ENCODE assay signal across 10 mouse cellular contexts in the genomic region with DNA sequence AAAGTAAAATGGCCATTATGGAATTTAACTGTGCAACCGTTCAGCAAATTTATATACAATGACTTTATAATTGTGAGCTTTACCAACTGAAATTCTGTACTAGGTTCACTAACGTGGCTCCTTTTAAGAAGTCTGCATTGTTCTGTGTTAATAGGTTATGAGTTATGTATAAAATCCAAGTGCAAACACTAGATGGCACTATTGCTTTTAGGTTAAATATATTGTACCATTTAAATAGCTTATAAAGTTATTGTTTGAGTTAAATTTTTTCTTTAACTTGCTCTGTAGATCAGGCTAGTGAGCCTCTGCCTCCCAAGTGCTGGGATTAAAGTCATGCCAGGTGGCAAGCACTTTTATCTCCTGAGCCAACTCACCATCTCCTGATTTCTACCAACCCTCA. TPM values are rescaled to one million over a fixed set of nuclear protein-coding genes. Genes with fewer than 3 reads are reported as not detected.
DNase-seq lines count a peak whose midpoint lies in the region; ATAC-seq and TF ChIP-seq lines count a peak whose summit lies in the region.
"Had no signal": no experiment of that assay in that cellular context is flagged by ENCODE, and none has a peak within 500 bp of the region (broad histone marks: within the 10 kb centered on the region; RNA-seq: fewer than 3 reads in every experiment).

No protein-coding gene starts in this region.

- H3K9ac ChIP-seq in forebrain, embryonic 14.5 days (ENCODE audit: low read length) = no peak overlapping the region
- H3K9ac ChIP-seq in liver, postnatal 0 days (replicated peaks) = no peak overlapping the region
- no peak overlapping the region for H3K9ac ChIP-seq in liver, embryonic 12.5 days

- H3K9me3 ChIP-seq in forebrain, embryonic 14.5 days (replicated peaks; ENCODE audit: control insufficient read depth, low read length) = no peaks in the 10 kb centered on the region
- no peaks in the 10 kb centered on the region for H3K9me3 ChIP-seq in forebrain, embryonic 10.5 days
- H3K9me3 ChIP-seq in liver, postnatal 0 days (ENCODE audit: low read length) = no peaks in the 10 kb centered on the region
- H3K9me3 ChIP-seq in liver, embryonic 12.5 days (replicated peaks) = no peaks in the 10 kb centered on the region

- peak; percentile 90 for DNase-seq in forebrain, embryonic 14.5 days (ENCODE audit: low spot score)
- DNase-seq in forebrain, embryonic 10.5 days (ENCODE audit: extremely low spot score, low spot score) = no peak
- no peak for DNase-seq in liver, postnatal 0 days
- peak; percentile 24 for DNase-seq in retina, postnatal 7 days (ENCODE audit: low read depth, low spot score)
- no peak for DNase-seq in cerebellum, adult 8-10 months
- no peak for DNase-seq in heart, postnatal 36 days

- no peak overlapping the region for H3K4me2 ChIP-seq in forebrain, embryonic 14.5 days (ENCODE audit: low read length)
- no peak overlapping the region for H3K4me2 ChIP-seq in liver, postnatal 0 days (ENCODE audit: low read depth, low read length)
- no peak overlapping the region for H3K4me2 ChIP-seq in liver, embryonic 12.5 days

- intact Hi-C loops in heart, postnatal 36 days (cut with DNase I) = loop anchor here (1.0 to 10.0 kb wide), 3 partner anchors 178 to 511 kb away; a partner anchor contains a TSS

- no peaks in the 10 kb centered on the region for H3K27me3 ChIP-seq in forebrain, embryonic 14.5 days (replicated peaks; ENCODE audit: control insufficient read depth, insufficient read depth, low read length)
- H3K27me3 ChIP-seq in forebrain, embryonic 10.5 days (ENCODE audit: poor library complexity, severe bottlenecking) = no peaks in the 10 kb centered on the region
- H3K27me3 ChIP-seq in liver, postnatal 0 days (ENCODE audit: insufficient read depth, low read length) = no peaks in the 10 kb centered on the region
- H3K27me3 ChIP-seq in liver, embryonic 12.5 days (replicated peaks) = no peaks in the 10 kb centered on the region

- H3K4me3 ChIP-seq in forebrain, embryonic 14.5 days (ENCODE audit: low read depth, low read length) = no peak overlapping the region
- no peak overlapping the region for H3K4me3 ChIP-seq in forebrain, embryonic 10.5 days
- no peak overlapping the region for H3K4me3 ChIP-seq in liver, postnatal 0 days (ENCODE audit: low read depth, low read length)
- no peak overlapping the region for H3K4me3 ChIP-seq in liver, embryonic 12.5 days
- no peak overlapping the region for H3K4me3 ChIP-seq in cortical plate, adult 2 months (ENCODE audit: insufficient read depth, low read length)

- H3K27ac ChIP-seq in forebrain, embryonic 14.5 days (ENCODE audit: low read depth, low read length) = no peak overlapping the region
- no peak overlapping the region for H3K27ac ChIP-seq in forebrain, embryonic 10.5 days
- no peak overlapping the region for H3K27ac ChIP-seq in liver, postnatal 0 days (ENCODE audit: low read depth)
- no peak overlapping the region for H3K27ac ChIP-seq in liver, embryonic 12.5 days
- H3K27ac ChIP-seq in cortical plate, adult 2 months (ENCODE audit: insufficient read depth, low read length) = no peak overlapping the region
- H3K27ac ChIP-seq: macrophage had no signal

- 51% methylated on average over 2 of the region's 2 CpGs for WGBS in forebrain, embryonic 14.5 days
- 68% methylated on average over 2 of the region's 2 CpGs for WGBS in forebrain, embryonic 10.5 days
- WGBS in liver, postnatal 0 days (ENCODE audit: insufficient replicate concordance) = 59% methylated on average over 2 of the region's 2 CpGs
- 62% methylated on average over 2 of the region's 2 CpGs for WGBS in liver, embryonic 12.5 days (ENCODE audit: insufficient replicate concordance)

- peak; percentile 37 for TF ChIP-seq CTCF in liver, postnatal 0 days (IDR thresholded peaks at IDR 0.05; ENCODE audit: low read depth)
- 0 out of 2 replicates have a peak, but pooled peaks have one; percentile 5 for TF ChIP-seq CTCF in cortical plate, adult 2 months (IDR thresholded peaks at IDR 0.05; ENCODE audit: extremely low read depth, insufficient read depth, low read length)

- H3K4me1 ChIP-seq in forebrain, embryonic 14.5 days (ENCODE audit: control insufficient read depth, insufficient read depth, low read length) = no peaks in the 10 kb centered on the region
- no peaks in the 10 kb centered on the region for H3K4me1 ChIP-seq in forebrain, embryonic 10.5 days
- H3K4me1 ChIP-seq in liver, postnatal 0 days (ENCODE audit: insufficient read depth) = no peaks in the 10 kb centered on the region
- no peaks in the 10 kb centered on the region for H3K4me1 ChIP-seq in liver, embryonic 12.5 days
- peaks cover 2% of the 10 kb centered on the region; the same call in 1 of the 2 replicates for H3K4me1 ChIP-seq in cortical plate, adult 2 months (ENCODE audit: control insufficient read depth, insufficient read depth, low read length)

- peaks cover 27% of the 10 kb centered on the region for H3K36me3 ChIP-seq in forebrain, embryonic 14.5 days (ENCODE audit: control insufficient read depth, insufficient read depth, low read length)
- peaks cover 36% of the 10 kb centered on the region for H3K36me3 ChIP-seq in forebrain, embryonic 10.5 days (replicated peaks)
- peaks cover 22% of the 10 kb centered on the region for H3K36me3 ChIP-seq in liver, postnatal 0 days (replicated peaks; ENCODE audit: insufficient read depth, low read length)
- H3K36me3 ChIP-seq in liver, embryonic 12.5 days = peaks cover 87% of the 10 kb centered on the region

- no peak for TF ChIP-seq EP300 in liver, postnatal 0 days (IDR thresholded peaks at IDR 0.05; ENCODE audit: low read depth)

- ATAC-seq in forebrain, embryonic 14.5 days = 0 out of 2 replicates have a peak, but pooled peaks have one; percentile 19
- ATAC-seq in liver, postnatal 0 days = no peak
- no peak for ATAC-seq in liver, embryonic 12.5 days

- no peak for TF ChIP-seq POLR2A in cortical plate, adult 2 months (IDR thresholded peaks at IDR 0.05; ENCODE audit: extremely low read depth, insufficient read depth, low read length)

RNA-seq across cellular contexts. Expression of a gene that starts 28.7 kb away (rescaled TPM):
- not detected in 2 replicates for polyA plus RNA-seq in forebrain, embryonic 14.5 days (2014; fragmentation: Nextera tagmentation; extraction: Ambion mirVana)
- polyA plus RNA-seq in forebrain, embryonic 10.5 days (2016; fragmentation: Nextera tagmentation; extraction: Ambion mirVana) = not detected in 2 replicates
- polyA plus RNA-seq in liver, postnatal 0 days (2015; fragmentation: Nextera tagmentation; extraction: Ambion mirVana) = 0.07 TPM in 1 of 2 replicates, not detected in the other
- not detected in 2 replicates for polyA plus RNA-seq in liver, embryonic 12.5 days (2016; fragmentation: Nextera tagmentation; extraction: Ambion mirVana)
- not detected in 2 replicates for polyA plus RNA-seq in cortical plate, adult 2 months (2012; rRNA removed)
- total RNA-seq in heart, postnatal 36 days (2021) = not detected
- total RNA-seq: gastrocnemius, adult 8-10 months had no signal
- polyA plus RNA-seq: macrophage had no signal

Comparison
In these comparisons a context has a peak if more than half of its experiments do, and no peak if none do; other contexts are left out.
1. DNase-seq: peak in forebrain, embryonic 14.5 days (single experiment) and retina, postnatal 7 days (single experiment); none in forebrain, embryonic 10.5 days (single experiment), liver, postnatal 0 days (single experiment), cerebellum, adult 8-10 months (single experiment) and heart, postnatal 36 days (0 of 2).